Mouse (Mus musculus) embryonic facial prominence, embryonic 15.5 days (tissue): Measurements from ENCODE around the gene Rnd2. TPM values are rescaled to one million over a fixed set of nuclear protein-coding genes. Genes with fewer than 3 reads are reported as not detected.
"Not testable (repeated sequence)": the region's sequence is repeated elsewhere in the genome, so short reads cannot be mapped to it uniquely, and the experiment has no call there.

Experiments used
- ATAC-seq: fragments of 200-750 bp; cut with Nextera tagmentation; 2 replicates; pipeline ENCODE4 v1.8.0; 2017; ENCODE audit warnings: low read depth, moderate TSS enrichment; ENCODE audit not compliant: insufficient number of reproducible peaks, low FRiP score, low TSS enrichment
- H3K27ac ChIP-seq: fragments of 300-500 bp; sonication (generic); replicated peaks from 2 replicates; pipeline ENCODE4 v1.5.1; 2015; ENCODE audit warnings: mild to moderate bottlenecking, inconsistent platforms
- H3K27me3 ChIP-seq: fragments of 300-500 bp; sonication (generic); 2 replicates; pipeline ENCODE4 v1.6.1; 2015; ENCODE audit warnings: inconsistent platforms
- H3K36me3 ChIP-seq: fragments of 300-500 bp; sonication (generic); 2 replicates; pipeline ENCODE4 v1.6.1; 2015; ENCODE audit warnings: mild to moderate bottlenecking, inconsistent platforms
- H3K4me1 ChIP-seq: fragments of 300-500 bp; sonication (generic); 2 replicates; pipeline ENCODE4 v1.6.1; 2015; ENCODE audit warnings: inconsistent platforms
- H3K4me2 ChIP-seq: fragments of 300-500 bp; sonication (generic); replicated peaks from 2 replicates; pipeline ENCODE4 v1.6.1; 2015; ENCODE audit warnings: mild to moderate bottlenecking, inconsistent platforms
- H3K4me3 ChIP-seq: fragments of 300-500 bp; sonication (generic); replicated peaks from 2 replicates; pipeline ENCODE4 v1.5.1; 2015; ENCODE audit warnings: mild to moderate bottlenecking, inconsistent platforms
- H3K9ac ChIP-seq: fragments of 300-500 bp; sonication (generic); 2 replicates; pipeline ENCODE4 v1.6.1; 2015; ENCODE audit warnings: inconsistent platforms
- H3K9me3 ChIP-seq: fragments of 300-500 bp; sonication (generic); replicated peaks from 2 replicates; pipeline ENCODE4 v1.6.1; 2016; ENCODE audit warnings: inconsistent platforms
- WGBS: fragments of 180-500 bp; shearing (Covaris S2); methylation state at CpG from one replicate; pipeline ENCODE4 v1.1.7; 2015; 5-methylcytosine and 5-hydroxymethylcytosine counted together
- polyA plus RNA-seq: library from polyadenylated mRNA; unstranded; fragments of >200 nt; fragmentation: Nextera tagmentation; extraction: Ambion mirVana; gene quantifications from 2 replicates; pipeline ENCODE4 v1.2.1, GENCODE M21; 2015

Rnd2 gene
- polyA plus RNA-seq, 1 experiment from 2014 or later: 12.1 TPM

DNA sequence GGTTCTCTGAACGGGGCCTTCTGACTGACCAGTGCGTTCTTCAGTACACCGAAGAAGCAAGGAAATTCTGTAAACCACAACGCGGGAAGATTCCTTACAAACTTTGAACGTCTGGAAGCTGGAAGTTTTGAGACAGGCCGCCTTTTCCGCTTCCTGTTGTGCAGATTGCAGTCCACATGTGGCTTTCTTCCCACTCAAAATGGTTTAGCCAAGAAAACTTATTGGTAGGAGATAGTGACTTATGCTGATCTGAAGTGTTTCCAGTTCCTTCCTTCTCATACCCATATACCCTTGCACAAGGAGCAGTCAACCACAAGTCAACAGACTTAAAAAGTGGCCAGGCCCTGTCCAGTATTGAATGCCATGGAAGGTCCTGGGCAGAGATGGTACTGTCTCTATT lies 38.6 kb upstream of the Rnd2 start:
- peaks cover 19% of the 10 kb centered on the region for H3K36me3 ChIP-seq
- H3K27me3 ChIP-seq: no peaks in the 10 kb centered on the region
- H3K4me1 ChIP-seq: peaks cover 30% of the 10 kb centered on the region
- H3K4me2 ChIP-seq: peak overlapping the region; percentile 90
- peak overlapping the region; percentile 89 for H3K4me3 ChIP-seq
- ATAC-seq: no peak
- H3K9ac ChIP-seq: no peak overlapping the region
- H3K27ac ChIP-seq: no peak overlapping the region
- whole genome bisulfite sequencing: 44% methylated on average over 8 of the region's 8 CpGs
- H3K9me3 ChIP-seq: no peaks in the 10 kb centered on the region

DNA sequence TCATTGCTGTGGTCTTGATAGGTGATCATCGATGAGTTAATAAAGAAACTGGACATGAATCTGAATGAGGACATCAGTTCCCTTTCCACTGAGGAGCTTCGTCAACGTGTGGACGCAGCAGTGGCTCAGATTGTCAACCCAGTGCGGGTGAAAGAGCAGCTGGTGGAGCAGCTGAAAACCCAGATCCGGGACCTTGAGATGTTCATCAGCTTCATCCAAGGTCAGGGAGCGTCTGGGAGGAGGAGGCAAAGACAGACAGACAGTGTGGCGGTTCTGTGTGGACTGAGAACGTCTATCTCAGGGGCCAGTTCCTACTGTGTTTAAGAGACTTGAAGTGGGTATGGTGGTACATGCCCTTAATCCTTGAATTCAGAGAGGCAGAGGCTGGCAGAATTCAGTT lies 33.5 kb upstream of the Rnd2 start:
- 91% methylated on average over 9 of the region's 9 CpGs for WGBS
- ATAC-seq: no peak
- H3K4me1 ChIP-seq: peaks cover 8% of the 10 kb centered on the region

DNA sequence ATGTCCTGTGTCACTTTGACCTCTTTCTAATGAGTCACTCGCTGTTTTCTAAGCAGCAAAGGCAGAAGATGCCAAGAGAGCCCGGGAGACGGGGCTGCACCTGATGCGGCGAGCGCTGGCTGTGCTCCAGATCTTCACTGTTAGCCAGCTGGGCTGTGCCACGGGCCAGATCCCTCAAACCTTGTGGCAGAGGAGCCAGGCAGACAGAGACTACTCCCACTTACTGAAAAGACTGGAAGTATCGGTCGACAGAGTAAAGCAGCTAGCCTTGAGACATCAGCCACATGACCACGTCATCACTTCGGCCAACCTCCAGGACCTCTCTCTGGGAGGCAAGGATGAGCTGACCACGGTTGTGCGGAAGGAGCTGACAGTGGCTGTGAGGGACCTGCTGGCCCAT lies 31.4 kb upstream of the Rnd2 start:
- Histone ChIP-seq H3K4me1 (no peaks in the 10 kb centered on the region), H3K36me3 (peaks cover 66% of the 10 kb centered on the region), H3K9me3 (no peaks in the 10 kb centered on the region), H3K9ac (no peak overlapping the region), H3K4me3 (no peak overlapping the region), H3K27ac (no peak overlapping the region), H3K4me2 (no peak overlapping the region), H3K27me3 (no peaks in the 10 kb centered on the region)
- ATAC-seq: no peak
- 89% methylated on average over 13 of the region's 13 CpGs for WGBS

More for the DNA sequence above, 33.5 kb upstream of the Rnd2 start:
- Histone ChIP-seq H3K9me3 (no peaks in the 10 kb centered on the region), H3K9ac (no peak overlapping the region), H3K27ac (no peak overlapping the region), H3K27me3 (no peaks in the 10 kb centered on the region), H3K4me3 (no peak overlapping the region), H3K36me3 (peaks cover 66% of the 10 kb centered on the region), H3K4me2 (no peak overlapping the region)

DNA sequence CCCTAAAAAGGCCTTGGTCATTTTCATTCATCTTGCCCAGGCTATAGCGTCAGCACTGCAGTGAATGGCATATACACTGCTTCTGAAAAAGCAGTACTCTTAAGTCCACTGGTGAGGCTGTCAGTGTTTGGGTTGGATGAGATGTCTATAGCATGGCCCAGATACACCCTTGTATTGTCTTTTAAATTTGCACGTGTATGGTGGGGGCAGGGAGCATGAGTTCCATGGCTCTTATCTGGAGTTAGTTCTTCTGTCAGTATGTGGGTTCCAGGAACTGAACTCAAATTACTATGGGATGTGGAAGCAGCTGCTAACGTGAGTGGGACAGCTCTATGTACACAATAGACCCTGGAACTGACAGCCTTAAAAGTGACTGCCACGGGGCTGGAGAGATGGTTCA lies 29.0 kb upstream of the Rnd2 start:
- peaks cover 50% of the 10 kb centered on the region for H3K36me3 ChIP-seq
- no peak overlapping the region for H3K9ac ChIP-seq
- WGBS: 84% methylated on average over 4 of the region's 4 CpGs
- ATAC-seq: 0 out of 2 replicates have a peak, but pooled peaks have one; percentile 9
- H3K4me1 ChIP-seq: no peaks in the 10 kb centered on the region
- H3K27me3 ChIP-seq: no peaks in the 10 kb centered on the region
- H3K9me3 ChIP-seq: no peaks in the 10 kb centered on the region
- H3K4me2 ChIP-seq: no peak overlapping the region
- H3K4me3 ChIP-seq: no peak overlapping the region
- no peak overlapping the region for H3K27ac ChIP-seq

DNA sequence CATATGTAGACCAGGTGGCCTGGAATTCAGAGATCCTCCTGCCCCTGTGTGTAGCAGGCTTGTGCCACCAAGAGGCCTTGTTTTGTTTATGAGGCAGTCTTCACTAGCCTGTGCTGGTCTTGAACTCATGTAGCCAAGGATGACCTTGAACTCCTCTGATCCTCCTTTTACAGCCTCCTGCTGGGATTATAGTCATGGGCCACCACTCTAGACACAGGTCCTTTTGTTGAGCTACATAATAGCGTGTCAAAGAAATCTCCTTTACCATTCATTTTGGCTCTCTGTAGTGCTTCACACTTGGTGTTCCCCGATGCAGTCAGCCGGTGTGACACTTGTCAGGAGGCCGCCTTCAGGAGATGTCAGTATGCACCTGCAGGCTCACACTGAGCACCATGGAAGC lies 27.9 kb upstream of the Rnd2 start:
- Histone ChIP-seq H3K27me3 (no peaks in the 10 kb centered on the region), H3K4me2 (no peak overlapping the region), H3K4me3 (no peak overlapping the region), H3K36me3 (peaks cover 39% of the 10 kb centered on the region), H3K27ac (no peak overlapping the region), H3K9me3 (no peaks in the 10 kb centered on the region), H3K9ac (no peak overlapping the region), H3K4me1 (no peaks in the 10 kb centered on the region)
- WGBS: 84% methylated on average over 4 of the region's 4 CpGs
- ATAC-seq: no peak

DNA sequence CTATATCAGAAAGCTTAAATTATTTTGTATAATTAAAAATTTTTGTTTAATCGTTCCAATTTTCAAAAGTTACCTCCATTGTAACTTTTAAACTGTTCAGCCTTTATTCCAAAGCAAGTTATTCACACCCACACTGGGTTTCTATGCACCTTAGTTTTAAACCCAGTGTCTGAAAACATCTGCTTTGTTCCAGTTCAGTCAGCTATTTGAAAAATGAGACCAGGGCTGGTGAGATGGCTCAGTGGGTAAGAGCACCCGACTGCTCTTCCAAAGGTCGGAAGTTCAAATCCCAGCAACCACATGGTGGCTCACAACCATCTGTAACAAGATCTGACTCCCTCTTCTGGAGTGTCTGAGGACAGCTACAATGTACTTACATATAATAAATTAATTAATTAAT lies 26.8 kb upstream of the Rnd2 start:
- H3K4me2 ChIP-seq, H3K4me1 ChIP-seq, H3K4me3 ChIP-seq, ATAC-seq, H3K9me3 ChIP-seq, H3K27ac ChIP-seq, H3K9ac ChIP-seq, H3K27me3 ChIP-seq: not testable (repeated sequence)
- H3K36me3 ChIP-seq: peaks cover 30% of the 10 kb centered on the region
- 52% methylated on average over 3 of the region's 3 CpGs for WGBS

DNA sequence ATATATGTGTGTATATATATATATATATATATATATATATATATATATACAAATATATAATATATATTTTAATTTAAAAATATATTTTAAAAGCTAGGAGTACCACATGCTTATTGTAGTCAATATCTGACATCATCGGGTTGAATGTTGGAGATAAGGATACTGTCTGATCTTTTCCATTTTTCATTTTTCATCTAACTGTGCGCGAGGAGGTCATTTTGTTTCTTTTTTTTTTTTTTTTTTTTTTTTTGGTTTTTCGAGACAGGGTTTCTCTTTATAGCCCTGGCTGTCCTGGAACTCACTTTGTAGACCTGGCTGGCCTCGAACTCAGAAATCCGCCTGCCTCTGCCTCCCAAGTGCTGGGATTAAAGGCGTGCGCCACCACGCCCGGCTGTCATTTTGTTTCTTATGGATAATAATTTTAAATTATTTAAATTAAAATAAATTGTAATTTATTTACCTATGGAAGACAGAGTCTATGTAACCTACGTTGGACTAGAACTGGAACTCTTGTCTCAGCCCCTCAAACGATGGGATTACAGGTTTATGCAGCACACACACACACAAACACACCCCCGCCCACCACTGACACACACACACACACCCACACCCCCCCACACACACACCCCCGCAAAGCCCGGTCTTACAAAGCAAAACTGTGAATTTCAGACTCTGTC lies 23.2 kb upstream of the Rnd2 start:
- H3K9me3 ChIP-seq, H3K27ac ChIP-seq, H3K9ac ChIP-seq, H3K27me3 ChIP-seq, ATAC-seq: not testable (repeated sequence)
- 39% methylated on average over 14 of the region's 15 CpGs for WGBS
- Histone ChIP-seq H3K4me2 (peak overlapping the region; percentile 43), H3K36me3 (peaks cover 24% of the 10 kb centered on the region), H3K4me1 (peaks cover 16% of the 10 kb centered on the region), H3K4me3 (peak overlapping the region; percentile 79)

DNA sequence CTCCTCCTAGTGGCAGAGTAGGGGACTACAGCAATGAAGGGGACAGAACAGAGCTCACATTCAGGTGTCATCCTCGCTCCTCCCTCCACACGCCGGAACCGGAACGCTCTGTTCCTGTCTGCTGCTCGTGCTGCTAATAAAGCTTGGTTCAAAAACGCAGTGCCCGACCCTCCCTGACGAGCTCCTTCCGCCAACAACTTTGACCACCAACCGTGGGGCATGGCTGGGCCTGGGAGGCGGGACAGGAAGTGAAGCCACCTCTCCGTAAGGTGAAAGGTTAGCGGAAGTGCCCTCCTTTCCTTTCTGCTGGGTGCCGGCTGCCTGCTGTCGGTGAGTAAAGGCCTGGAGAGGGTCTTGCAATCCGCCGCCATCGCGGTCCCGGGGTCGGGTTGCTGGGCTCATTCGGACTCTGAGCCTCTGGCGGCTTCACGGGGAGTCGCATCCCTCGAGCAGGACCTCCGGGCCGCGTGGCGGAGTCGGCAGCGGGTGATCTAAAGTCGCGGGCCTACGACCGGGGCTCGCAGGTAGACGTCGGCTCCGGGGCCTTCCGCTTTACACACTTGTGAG lies 22.6 kb upstream of the Rnd2 start, which contains the start of gene Rpl27:
TSS of gene Rpl27 (plus strand) at position 172 of the 567 bp plus-strand sequence.
- Histone ChIP-seq H3K36me3 (peaks cover 24% of the 10 kb centered on the region), H3K4me1 (peaks cover 16% of the 10 kb centered on the region), H3K9me3 (no peaks in the 10 kb centered on the region), H3K27ac (peak within 1 kb of the TSS; percentile 92), H3K4me2 (peak within 1 kb of the TSS; percentile 53), H3K9ac (peak within 1 kb of the TSS; percentile 56), H3K4me3 (peak within 1 kb of the TSS; percentile 79), H3K27me3 (no peaks in the 10 kb centered on the region)
- WGBS: under 1% methylated on average over 42 of the region's 42 CpGs
- peak; percentile 98 for ATAC-seq

DNA sequence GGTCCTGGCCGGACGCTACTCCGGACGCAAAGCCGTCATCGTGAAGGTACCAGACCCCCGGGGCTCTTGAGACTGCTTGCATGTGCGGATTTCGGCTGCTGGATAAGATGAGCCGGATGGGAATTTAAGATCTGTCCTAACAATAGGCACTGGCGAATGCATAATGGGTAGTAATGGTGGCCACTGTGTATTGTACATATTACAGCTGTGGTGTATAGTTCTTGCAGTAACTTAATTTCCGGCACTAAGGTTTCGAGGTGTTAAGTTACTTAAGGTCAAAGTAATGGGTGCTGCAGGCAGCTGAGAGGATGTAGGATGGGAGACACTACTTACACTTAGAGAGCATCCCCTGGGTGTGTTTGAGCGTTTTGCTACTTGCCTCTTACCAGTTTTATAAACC lies 22.0 kb upstream of the Rnd2 start:
- 0% methylated on average over 14 of the region's 14 CpGs for WGBS
- Histone ChIP-seq H3K9me3 (no peaks in the 10 kb centered on the region), H3K9ac (peak overlapping the region; percentile 56), H3K4me1 (peaks cover 16% of the 10 kb centered on the region), H3K27ac (peak overlapping the region; percentile 92), H3K4me3 (peak overlapping the region; percentile 79), H3K36me3 (peaks cover 24% of the 10 kb centered on the region), H3K27me3 (no peaks in the 10 kb centered on the region), H3K4me2 (peak overlapping the region; percentile 53)
- no peak for ATAC-seq

DNA sequence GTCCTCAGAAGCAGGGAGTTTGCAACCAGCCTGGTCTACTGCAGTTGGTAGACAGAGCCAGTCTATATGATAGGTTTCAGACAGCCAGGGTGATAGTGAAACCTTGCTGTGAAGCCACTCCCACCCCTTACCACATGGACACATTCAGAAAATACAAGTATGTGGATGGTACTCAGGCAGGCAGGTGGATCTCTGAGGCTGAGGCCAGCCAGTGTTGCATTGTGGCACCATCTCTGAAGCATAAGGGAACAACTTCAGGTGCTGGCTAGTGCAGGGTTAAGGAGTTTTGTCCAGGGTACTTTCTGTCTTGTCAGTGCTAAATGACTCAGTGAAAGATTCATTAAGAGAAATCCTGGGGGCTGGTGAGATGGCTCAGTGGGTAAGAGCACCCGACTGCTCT lies 18.5 kb upstream of the Rnd2 start:
- Histone ChIP-seq H3K4me2 (no peak overlapping the region), H3K27ac (no peak overlapping the region), H3K9ac (no peak overlapping the region), H3K36me3 (peaks cover 24% of the 10 kb centered on the region), H3K4me3 (no peak overlapping the region), H3K9me3 (no peaks in the 10 kb centered on the region), H3K4me1 (peaks cover 30% of the 10 kb centered on the region), H3K27me3 (no peaks in the 10 kb centered on the region)
- no peak for ATAC-seq
- 100% methylated on average over 1 of the region's 1 CpGs for WGBS

DNA sequence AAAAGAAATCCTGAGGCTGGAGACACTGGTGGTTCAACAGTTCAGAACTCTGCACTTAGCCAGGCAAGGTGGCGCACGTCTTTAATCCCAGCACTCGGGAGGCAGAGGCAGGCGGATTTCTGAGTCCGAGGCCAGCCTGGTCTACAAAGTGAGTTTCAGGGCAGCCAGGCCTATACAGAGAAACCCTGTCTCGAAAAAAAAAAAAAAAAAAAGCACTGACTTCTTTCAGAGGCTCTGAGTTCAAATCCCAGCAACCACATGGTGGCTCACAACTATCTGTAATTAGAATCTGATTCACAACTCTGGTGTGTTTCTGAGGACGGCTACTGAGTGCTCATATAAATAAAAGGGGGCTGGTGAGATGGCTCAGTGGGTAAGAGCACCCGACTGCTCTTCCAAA lies 17.9 kb upstream of the Rnd2 start:
- not testable (repeated sequence) for H3K4me2 ChIP-seq, H3K4me3 ChIP-seq, ATAC-seq, H3K9ac ChIP-seq, H3K9me3 ChIP-seq, H3K27ac ChIP-seq, H3K27me3 ChIP-seq
- H3K4me1 ChIP-seq: peaks cover 35% of the 10 kb centered on the region
- WGBS: 92% methylated on average over 8 of the region's 8 CpGs
- H3K36me3 ChIP-seq: peaks cover 24% of the 10 kb centered on the region

DNA sequence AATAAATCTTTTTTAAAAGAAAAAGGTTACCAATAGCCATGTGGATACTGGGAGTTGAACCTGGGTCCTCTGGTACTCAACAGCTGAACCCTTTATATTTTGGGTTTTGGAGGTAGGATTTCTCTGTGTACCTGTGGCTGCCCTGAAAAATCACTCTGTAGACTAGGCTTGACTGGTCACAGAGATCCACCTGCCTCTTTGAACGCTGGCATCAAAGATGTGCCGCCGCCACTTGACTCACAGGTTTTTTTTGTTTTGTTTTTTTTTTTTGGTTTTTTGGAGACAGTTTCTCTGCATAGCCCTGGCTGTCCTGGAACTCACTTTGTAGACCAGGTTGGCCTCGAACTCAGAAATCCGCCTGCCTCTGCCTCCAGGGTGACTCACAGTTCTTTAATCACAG lies 17.0 kb upstream of the Rnd2 start:
- peak overlapping the region; percentile 45 for H3K4me2 ChIP-seq
- H3K9ac ChIP-seq: no peak overlapping the region

More for the DNA sequence above, 17.0 kb upstream of the Rnd2 start:
- Histone ChIP-seq H3K4me3 (no peak overlapping the region), H3K4me1 (peaks cover 38% of the 10 kb centered on the region), H3K36me3 (peaks cover 24% of the 10 kb centered on the region), H3K27me3 (no peaks in the 10 kb centered on the region), H3K9me3 (no peaks in the 10 kb centered on the region), H3K27ac (peak overlapping the region; percentile 71)
- WGBS: 71% methylated on average over 5 of the region's 5 CpGs
- no peak for ATAC-seq
